Mouse (Mus musculus) midbrain, embryonic 11.5 days (tissue): ENCODE data around the gene Fkbp1a. TPM values are rescaled to one million over a fixed set of nuclear protein-coding genes. Genes with fewer than 3 reads are reported as not detected.

Experiments used
- ATAC-seq: fragments of 200-750 bp; cut with Nextera tagmentation; 2 replicates; pipeline ENCODE4 v1.8.0; 2017; ENCODE audit warnings: moderate TSS enrichment, moderate library complexity; ENCODE audit not compliant: low FRiP score
- DNase-seq: peaks from one replicate; pipeline ENCODE4 v3.0.0; 2015; ENCODE audit warnings: low spot score; ENCODE audit errors: missing footprints
- H3K27ac ChIP-seq: fragments of 300-500 bp; sonication (generic); 2 replicates; pipeline ENCODE4 v1.5.1; 2014; ENCODE audit warnings: low read depth, low read length
- H3K27me3 ChIP-seq: fragments of 300-500 bp; sonication (generic); 2 replicates; pipeline ENCODE4 v1.6.1; 2014; ENCODE audit warnings: mild to moderate bottlenecking, low read length, moderate library complexity, mixed read lengths; ENCODE audit not compliant: control insufficient read depth, insufficient read depth
- H3K36me3 ChIP-seq: fragments of 300-500 bp; sonication (generic); 2 replicates; pipeline ENCODE4 v1.6.1; 2014; ENCODE audit warnings: mild to moderate bottlenecking, low read length, moderate library complexity, mixed read lengths; ENCODE audit not compliant: control insufficient read depth, insufficient read depth
- H3K4me1 ChIP-seq: fragments of 300-500 bp; sonication (generic); 2 replicates; pipeline ENCODE4 v1.6.1; 2014; ENCODE audit warnings: low read length; ENCODE audit not compliant: control insufficient read depth, insufficient read depth
- H3K4me2 ChIP-seq: fragments of 300-500 bp; sonication (generic); 2 replicates; pipeline ENCODE4 v1.6.1; 2014; ENCODE audit warnings: mild to moderate bottlenecking, moderate library complexity
- H3K4me3 ChIP-seq: fragments of 300-500 bp; sonication (generic); 2 replicates; pipeline ENCODE4 v1.5.1; 2014; ENCODE audit warnings: low read depth, low read length
- H3K9ac ChIP-seq: fragments of 300-500 bp; sonication (generic); 2 replicates; pipeline ENCODE4 v1.6.1; 2014; ENCODE audit warnings: low read length
- H3K9me3 ChIP-seq: fragments of 300-500 bp; sonication (generic); 2 replicates; pipeline ENCODE4 v1.6.1; 2016; ENCODE audit warnings: low read length; ENCODE audit not compliant: control insufficient read depth
- WGBS: fragments of 180-500 bp; shearing (Covaris S2); extraction: QIAGEN DNeasy Blood & Tissue Kit; methylation state at CpG from one replicate; pipeline ENCODE4 v1.1.7; 2014; 5-methylcytosine and 5-hydroxymethylcytosine counted together
- polyA plus RNA-seq: library from polyadenylated mRNA; unstranded; fragments of >200 nt; fragmentation: Nextera tagmentation; extraction: Ambion mirVana; gene quantifications from 2 replicates; pipeline ENCODE4 v1.2.1, GENCODE M21; 2014

The Fkbp1a gene
- polyA plus RNA-seq, 1 experiment from 2014 or later = 566 TPM

DNA sequence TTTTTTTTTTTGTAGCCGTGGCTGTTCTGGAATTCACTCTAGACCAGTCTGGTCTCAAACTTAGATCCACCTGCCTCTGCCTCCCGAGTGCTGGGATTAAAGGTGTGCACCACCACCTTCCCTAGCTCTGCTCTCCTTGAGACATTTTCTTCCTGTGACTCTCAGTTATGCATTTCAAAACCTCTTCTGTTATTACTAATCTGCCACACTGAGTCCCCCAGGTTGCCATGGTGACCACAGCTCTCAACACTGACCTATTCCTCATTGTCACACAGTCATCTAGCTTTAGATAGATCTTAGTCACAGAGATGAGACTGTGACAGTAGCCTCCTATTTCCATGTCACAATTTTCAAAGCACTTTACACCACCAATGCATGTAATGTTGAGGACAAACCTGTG lies 27.2 kb downstream of the Fkbp1a start:
- Histone ChIP-seq H3K4me1 (no peaks in the 10 kb centered on the region), H3K27ac (no peak overlapping the region), H3K9me3 (no peaks in the 10 kb centered on the region), H3K36me3 (no peaks in the 10 kb centered on the region), H3K27me3 (no peaks in the 10 kb centered on the region), H3K4me3 (no peak overlapping the region), H3K4me2 (no peak overlapping the region), H3K9ac (no peak overlapping the region)
- no peak for ATAC-seq
- WGBS = 85% methylated on average over 2 of the region's 2 CpGs
- DNase-seq = no peak

DNA sequence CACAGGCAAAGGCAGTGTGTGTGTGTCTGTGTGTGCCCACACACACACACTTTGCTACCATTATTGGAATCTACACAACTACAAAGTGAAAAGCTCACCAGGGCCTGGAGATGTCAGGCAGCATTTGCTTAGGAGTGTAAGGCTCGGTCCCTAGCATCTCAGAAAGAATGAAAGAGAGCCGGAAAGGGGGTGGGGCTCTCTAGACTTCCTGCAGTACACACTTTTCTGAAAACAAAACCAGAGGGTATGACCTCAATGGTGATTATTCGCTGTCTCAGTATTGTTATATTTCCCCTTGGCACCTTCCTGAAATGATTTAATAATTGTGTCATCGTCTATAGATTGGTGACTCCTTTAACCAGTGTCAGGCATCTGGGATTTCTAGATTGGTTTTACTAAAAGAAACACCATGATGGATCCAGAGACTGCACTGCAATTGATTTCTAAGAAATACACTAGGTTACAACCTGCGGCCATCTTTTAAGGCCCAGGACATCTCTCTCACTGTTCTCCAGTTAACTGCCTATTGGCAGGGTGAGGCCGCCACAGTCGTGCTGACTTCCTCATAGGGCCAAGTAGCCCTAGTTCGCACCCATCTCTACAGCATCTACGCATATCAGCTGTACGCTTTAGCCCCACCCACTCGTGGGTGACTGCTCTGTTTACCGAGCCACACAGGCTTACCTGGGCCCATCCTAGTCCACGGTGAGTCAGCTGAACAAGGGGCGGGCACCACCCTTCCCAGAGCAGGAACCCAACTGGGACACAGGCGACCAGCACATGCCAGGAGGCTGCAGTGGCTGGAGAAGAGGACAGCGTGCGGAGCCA lies 29.8 kb downstream of the Fkbp1a start, which contains the start of gene Sdcbp2:
Gene Sdcbp2 (plus strand): TSS at position 750 of the 828 bp plus-strand sequence.
- Histone ChIP-seq H3K9ac (no peak within 1 kb of the TSS), H3K4me1 (peaks cover 8% of the 10 kb centered on the region), H3K9me3 (no peaks in the 10 kb centered on the region), H3K27me3 (no peaks in the 10 kb centered on the region), H3K36me3 (no peaks in the 10 kb centered on the region), H3K27ac (no peak within 1 kb of the TSS), H3K4me2 (no peak within 1 kb of the TSS), H3K4me3 (no peak within 1 kb of the TSS)
- peak; percentile 56 for DNase-seq
- WGBS = 78% methylated on average over 17 of the region's 17 CpGs
- no peak for ATAC-seq

- Histone ChIP-seq H3K36me3 (no peaks in the 10 kb centered on the region), H3K4me1 (peaks cover 8% of the 10 kb centered on the region), H3K4me3 (no peak overlapping the region), H3K27ac (no peak overlapping the region), H3K9ac (no peak overlapping the region), H3K4me2 (no peak overlapping the region), H3K9me3 (no peaks in the 10 kb centered on the region), H3K27me3 (no peaks in the 10 kb centered on the region)
- DNase-seq (peak; percentile 14), ATAC-seq (no peak)
- WGBS = 68% methylated on average over 3 of the region's 3 CpGs
Measured at GRCm38 (mm10) chr2:151573667-151574066, 31.4 kb downstream of the Fkbp1a start.

GRCm38 (mm10) chr2:151574607-151575006 lies 32.3 kb downstream of the Fkbp1a start:
- no peak overlapping the region for H3K27ac ChIP-seq
- no peak overlapping the region for H3K9ac ChIP-seq
- H3K9me3 ChIP-seq = no peaks in the 10 kb centered on the region
- H3K36me3 ChIP-seq = no peaks in the 10 kb centered on the region
- ATAC-seq (no peak), DNase-seq (peak; percentile 10)
- no peak overlapping the region for H3K4me3 ChIP-seq
- H3K27me3 ChIP-seq = no peaks in the 10 kb centered on the region
- whole genome bisulfite sequencing = 57% methylated on average over 5 of the region's 5 CpGs
- peaks cover 8% of the 10 kb centered on the region for H3K4me1 ChIP-seq
- H3K4me2 ChIP-seq = no peak overlapping the region

DNA sequence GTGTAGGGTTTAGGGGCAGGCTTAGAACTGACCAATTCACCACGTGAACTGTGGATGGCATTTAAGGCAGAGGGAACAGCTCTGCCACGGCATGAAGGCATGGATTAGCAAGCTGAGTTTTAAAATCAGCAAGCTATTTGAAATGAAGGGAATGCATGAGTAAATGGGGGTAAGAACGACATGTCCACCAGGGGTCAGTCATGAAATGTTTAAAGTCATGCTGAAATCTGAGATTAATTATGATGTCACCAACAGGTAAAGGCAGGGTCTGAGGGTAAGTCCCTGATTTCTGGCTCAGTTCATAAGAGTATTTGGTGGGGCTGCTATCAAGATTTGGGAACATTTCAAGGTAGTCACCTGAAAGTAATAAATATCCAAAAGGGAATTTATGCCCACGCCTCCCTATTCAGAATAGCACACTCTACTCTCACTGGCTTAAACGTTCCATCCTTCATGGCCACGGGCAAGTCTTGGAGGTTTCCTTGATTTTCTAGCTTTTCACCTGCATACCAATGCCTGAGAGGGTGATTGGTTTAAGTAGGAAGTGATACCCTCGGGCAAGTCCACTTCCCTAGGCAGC lies 32.9 kb downstream of the Fkbp1a start:
- H3K4me3 ChIP-seq = peak overlapping the region; percentile 34
- H3K4me2 ChIP-seq = peak overlapping the region; percentile 49
- WGBS = 24% methylated on average over 7 of the region's 7 CpGs
- peak; percentile 10 for ATAC-seq
- no peaks in the 10 kb centered on the region for H3K9me3 ChIP-seq
- no peaks in the 10 kb centered on the region for H3K27me3 ChIP-seq
- H3K9ac ChIP-seq = peak overlapping the region; percentile 62
- peak; percentile 91 for DNase-seq
- H3K27ac ChIP-seq = no peak overlapping the region
- H3K4me1 ChIP-seq = peaks cover 8% of the 10 kb centered on the region
- no peaks in the 10 kb centered on the region for H3K36me3 ChIP-seq

DNA sequence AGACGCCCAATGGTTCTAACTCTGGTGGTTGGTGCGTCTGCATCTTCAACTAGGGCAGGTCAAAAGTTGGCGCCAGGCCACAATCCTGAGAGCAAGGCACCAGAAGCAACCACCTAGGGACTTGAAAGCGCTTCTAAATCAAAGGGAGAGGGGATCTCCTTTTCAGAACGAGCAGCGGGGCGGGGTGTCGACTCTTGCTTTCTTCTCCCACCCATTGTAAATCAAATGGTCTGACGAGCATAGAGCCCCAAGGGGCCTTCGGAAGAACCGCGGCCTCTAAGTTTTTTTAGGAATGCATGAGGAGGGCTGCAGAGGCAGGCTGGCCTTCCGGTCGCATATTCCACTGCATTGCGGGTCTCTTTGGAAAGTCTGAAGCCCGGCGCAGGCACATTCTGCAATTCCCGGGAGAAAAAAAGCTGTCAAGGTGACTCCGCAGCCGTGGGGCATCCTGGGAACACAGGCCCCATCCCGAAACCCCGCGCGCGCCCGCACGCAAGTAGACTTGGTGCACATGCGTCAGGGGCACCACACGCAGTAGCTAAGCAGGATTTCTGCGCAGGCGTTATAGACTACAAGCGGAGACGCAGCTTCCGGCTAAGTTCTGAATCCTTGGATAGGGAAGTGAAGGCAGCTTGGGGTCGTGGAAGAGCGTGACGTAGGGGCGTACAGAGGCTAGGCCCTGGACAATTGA lies 33.6 kb downstream of the Fkbp1a start:
- peaks cover 8% of the 10 kb centered on the region for H3K4me1 ChIP-seq
- H3K27me3 ChIP-seq = no peaks in the 10 kb centered on the region
- DNase-seq (peak; percentile 95), ATAC-seq (peak; percentile 95)
- no peaks in the 10 kb centered on the region for H3K36me3 ChIP-seq
- peak overlapping the region; percentile 62 for H3K9ac ChIP-seq
- H3K9me3 ChIP-seq = no peaks in the 10 kb centered on the region
- peak overlapping the region; percentile 49 for H3K4me2 ChIP-seq
- H3K4me3 ChIP-seq = peak overlapping the region; percentile 34
- H3K27ac ChIP-seq = no peak overlapping the region
- 1% methylated on average over 38 of the region's 38 CpGs for WGBS

GRCm38 (mm10) chr2:151579183-151579582 lies 36.9 kb downstream of the Fkbp1a start:
- Histone ChIP-seq H3K4me1 (peaks cover 8% of the 10 kb centered on the region), H3K36me3 (no peaks in the 10 kb centered on the region), H3K27me3 (no peaks in the 10 kb centered on the region), H3K9me3 (no peaks in the 10 kb centered on the region), H3K4me2 (no peak overlapping the region), H3K27ac (no peak overlapping the region), H3K4me3 (no peak overlapping the region), H3K9ac (no peak overlapping the region)
- no peak for ATAC-seq
- WGBS = 83% methylated on average over 4 of the region's 4 CpGs
- DNase-seq = peak; percentile 41

DNA sequence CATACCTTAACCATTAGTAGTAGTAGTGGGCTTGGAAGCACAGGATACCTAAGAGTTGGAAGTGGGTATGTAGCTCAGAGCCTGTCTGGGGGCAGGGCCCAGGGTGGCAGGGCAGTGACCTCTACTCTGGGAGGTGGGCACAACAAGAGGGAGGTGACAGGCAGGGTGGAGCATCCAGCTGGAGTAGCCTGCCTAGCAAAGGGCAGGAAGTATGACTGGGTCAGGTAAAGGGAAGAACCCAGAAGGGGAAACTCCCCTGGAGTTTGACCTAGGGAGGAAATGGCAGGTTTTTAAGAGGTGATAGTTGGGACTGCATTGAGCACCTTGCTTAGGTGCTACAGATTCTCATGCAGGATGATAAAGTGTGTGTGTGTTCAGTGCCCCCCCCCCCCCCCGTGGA lies 38.7 kb downstream of the Fkbp1a start:
- Histone ChIP-seq H3K9me3 (no peaks in the 10 kb centered on the region), H3K27ac (no peak overlapping the region), H3K4me2 (no peak overlapping the region), H3K27me3 (no peaks in the 10 kb centered on the region), H3K9ac (no peak overlapping the region), H3K36me3 (no peaks in the 10 kb centered on the region), H3K4me3 (no peak overlapping the region), H3K4me1 (peaks cover 6% of the 10 kb centered on the region)
- DNase-seq (no peak), ATAC-seq (no peak)
- WGBS = 43% methylated on average over 1 of the region's 1 CpGs

GRCm38 (mm10) chr2:151585934-151586333 lies 43.7 kb downstream of the Fkbp1a start:
- H3K4me2 ChIP-seq = no peak overlapping the region
- H3K4me1 ChIP-seq = no peaks in the 10 kb centered on the region
- 71% methylated on average over 3 of the region's 3 CpGs for WGBS
- no peak overlapping the region for H3K9ac ChIP-seq
- no peak for DNase-seq
- H3K27ac ChIP-seq = no peak overlapping the region
- H3K9me3 ChIP-seq = no peaks in the 10 kb centered on the region
- H3K4me3 ChIP-seq = no peak overlapping the region
- no peaks in the 10 kb centered on the region for H3K27me3 ChIP-seq
- ATAC-seq = no peak
- H3K36me3 ChIP-seq = no peaks in the 10 kb centered on the region
